14 mouse cellular contexts compared by ENCODE assay signal in the genomic region with DNA sequence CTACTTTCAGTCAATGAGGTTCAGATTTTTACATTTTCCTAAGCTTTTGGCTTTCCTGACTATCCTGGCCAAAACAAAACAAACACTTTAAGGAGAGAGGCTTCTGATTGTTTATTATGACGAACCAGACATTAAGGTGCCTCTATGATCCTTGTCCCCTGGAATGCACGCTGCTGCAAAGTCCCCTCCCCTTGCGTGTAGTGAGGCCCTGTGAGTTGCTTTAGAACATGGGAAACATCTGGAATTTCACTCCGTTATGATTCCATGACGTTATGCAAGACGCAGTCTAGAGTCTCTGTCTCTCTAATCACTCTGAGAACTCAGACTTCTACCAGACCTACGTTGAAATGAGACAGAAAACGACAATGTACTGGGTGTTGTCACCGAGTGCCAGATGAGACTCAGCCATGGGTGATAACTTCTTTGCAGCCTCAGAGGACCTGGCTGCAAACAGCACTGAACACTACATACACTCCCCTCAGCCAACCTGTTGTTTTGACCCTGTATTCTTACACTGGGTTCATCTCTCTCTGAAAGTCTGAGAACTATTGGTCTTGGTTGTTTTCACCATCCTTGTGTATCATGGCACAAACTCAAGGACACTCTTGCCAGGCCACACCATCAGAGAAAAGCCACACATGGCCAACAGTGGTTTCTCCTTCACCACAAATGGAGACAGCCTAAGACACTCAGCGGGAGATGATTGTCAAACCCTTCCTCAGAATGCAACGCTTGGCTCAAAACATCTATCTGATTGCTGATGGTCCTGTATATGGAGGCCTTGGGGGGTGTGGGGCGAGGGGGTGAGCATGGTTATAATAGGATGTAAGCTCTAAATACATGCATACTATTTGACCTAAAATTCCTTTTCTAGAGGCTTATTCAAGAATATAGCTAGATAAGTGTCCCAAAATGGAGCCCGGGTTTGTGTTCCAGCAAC.
DNase-seq lines count a peak whose midpoint lies in the region; ATAC-seq and TF ChIP-seq lines count a peak whose summit lies in the region.
"Had no signal": no experiment of that assay in that cellular context is flagged by ENCODE, and none has a peak within 500 bp of the region (broad histone marks: within the 10 kb centered on the region; RNA-seq: fewer than 3 reads in every experiment).

No protein-coding gene starts in this region.

- no peak for TF ChIP-seq POLR2A in lung, adult 2 months (IDR thresholded peaks at IDR 0.05; ENCODE audit: borderline replicate concordance, extremely low read depth, low read depth, low read length)

- H3K4me1 ChIP-seq in lung, embryonic 14.5 days (ENCODE audit: insufficient read depth): no peaks in the 10 kb centered on the region
- H3K4me1 ChIP-seq in lung, adult 2 months (ENCODE audit: control insufficient read depth, insufficient read depth, low read length): no peaks in the 10 kb centered on the region
- H3K4me1 ChIP-seq in embryonic facial prominence, embryonic 14.5 days (ENCODE audit: control insufficient read depth, insufficient read depth, low read length): 0 out of 2 replicates have a peak, but pooled peaks cover 6% of the 10 kb centered on the region
- peaks cover 18% of the 10 kb centered on the region for H3K4me1 ChIP-seq in liver, embryonic 16.5 days (ENCODE audit: control insufficient read depth, low read depth, low read length)
- H3K4me1 ChIP-seq: midbrain, embryonic 12.5 days; neural tube, embryonic 13.5 days had no signal

- ATAC-seq in lung, embryonic 14.5 days (ENCODE audit: insufficient read depth): no peak
- peak; percentile 65; the same call in 1 of the 2 replicates for ATAC-seq in embryonic facial prominence, embryonic 14.5 days (ENCODE audit: low read depth)
- ATAC-seq in liver, embryonic 16.5 days (ENCODE audit: low read depth): peak; percentile 59
- ATAC-seq: intestine, embryonic 16.5 days had no signal

- H3K27me3 ChIP-seq in lung, embryonic 14.5 days (ENCODE audit: insufficient read depth, low read length): no peaks in the 10 kb centered on the region
- no peaks in the 10 kb centered on the region for H3K27me3 ChIP-seq in embryonic facial prominence, embryonic 14.5 days (replicated peaks; ENCODE audit: control insufficient read depth, insufficient read depth, low read length)
- no peaks in the 10 kb centered on the region for H3K27me3 ChIP-seq in liver, embryonic 16.5 days (ENCODE audit: control insufficient read depth, insufficient read depth, low read depth, low read length)
- H3K27me3 ChIP-seq: midbrain, embryonic 12.5 days; neural tube, embryonic 13.5 days had no signal

- H3K9ac ChIP-seq in lung, embryonic 14.5 days: no peak overlapping the region
- no peak overlapping the region for H3K9ac ChIP-seq in embryonic facial prominence, embryonic 14.5 days (ENCODE audit: low read depth, low read length)
- no peak overlapping the region for H3K9ac ChIP-seq in liver, embryonic 16.5 days (ENCODE audit: low read depth, low read length)
- H3K9ac ChIP-seq: midbrain, embryonic 12.5 days; neural tube, embryonic 13.5 days had no signal

- H3K36me3 ChIP-seq in lung, embryonic 14.5 days (ENCODE audit: insufficient read depth): no peaks in the 10 kb centered on the region
- H3K36me3 ChIP-seq in embryonic facial prominence, embryonic 14.5 days (ENCODE audit: control insufficient read depth, insufficient read depth, low read length): no peaks in the 10 kb centered on the region
- no peaks in the 10 kb centered on the region for H3K36me3 ChIP-seq in liver, embryonic 16.5 days (ENCODE audit: control insufficient read depth, insufficient read depth)
- H3K36me3 ChIP-seq: midbrain, embryonic 12.5 days; neural tube, embryonic 13.5 days had no signal

- DNase-seq in lung, embryonic 14.5 days: peak; percentile 31
- DNase-seq in lung, adult 2 months: no peak
- DNase-seq in embryonic facial prominence, embryonic 14.5 days (ENCODE audit: low spot score): peak; percentile 75
- DNase-seq in fibroblast of lung, adult 2 months (ENCODE audit: low read depth): peak; percentile 44
- no peak for DNase-seq in c-Kit-positive CD71-positive TER-119-positive erythroid progenitor cells, embryonic 14.5 days (ENCODE audit: low spot score)
- no peak for DNase-seq in adrenal gland, postnatal 25 days
- DNase-seq: adrenal gland, postnatal 36 days; cerebellum, adult 18-20 months; kidney, postnatal 14 days; retina, postnatal 1 day had no signal

- no peak for TF ChIP-seq CTCF in lung, embryonic 14.5 days (IDR thresholded peaks at IDR 0.05; ENCODE audit: low read depth)
- no peak for TF ChIP-seq CTCF in lung, adult 2 months (IDR thresholded peaks at IDR 0.05; ENCODE audit: insufficient read depth, low read length)

- H3K4me2 ChIP-seq in lung, embryonic 14.5 days: no peak overlapping the region
- H3K4me2 ChIP-seq in embryonic facial prominence, embryonic 14.5 days (ENCODE audit: low read depth, low read length): no peak overlapping the region
- no peak overlapping the region for H3K4me2 ChIP-seq in liver, embryonic 16.5 days (ENCODE audit: low read depth, low read length)
- H3K4me2 ChIP-seq: midbrain, embryonic 12.5 days; neural tube, embryonic 13.5 days had no signal

- no peak overlapping the region for H3K27ac ChIP-seq in lung, embryonic 14.5 days (ENCODE audit: low read depth)
- H3K27ac ChIP-seq in embryonic facial prominence, embryonic 14.5 days (replicated peaks; ENCODE audit: low read depth, low read length): peak overlapping the region; percentile 77
- H3K27ac ChIP-seq in liver, embryonic 16.5 days (ENCODE audit: low read length): peak overlapping the region; percentile 33; the same call in 1 of the 2 replicates
- H3K27ac ChIP-seq: midbrain, embryonic 12.5 days; neural tube, embryonic 13.5 days had no signal

- H3K4me3 ChIP-seq in lung, embryonic 14.5 days (ENCODE audit: low read depth, low read length): no peak overlapping the region
- no peak overlapping the region for H3K4me3 ChIP-seq in lung, adult 2 months (replicated peaks; ENCODE audit: extremely low read depth, low read depth, low read length)
- H3K4me3 ChIP-seq in embryonic facial prominence, embryonic 14.5 days (ENCODE audit: low read depth, low read length): no peak overlapping the region
- no peak overlapping the region for H3K4me3 ChIP-seq in liver, embryonic 16.5 days (ENCODE audit: low read depth, low read length)
- H3K4me3 ChIP-seq: midbrain, embryonic 12.5 days; neural tube, embryonic 13.5 days had no signal

- H3K9me3 ChIP-seq in lung, embryonic 14.5 days (ENCODE audit: low read depth, low read length): no peaks in the 10 kb centered on the region
- no peaks in the 10 kb centered on the region for H3K9me3 ChIP-seq in embryonic facial prominence, embryonic 14.5 days (ENCODE audit: control insufficient read depth, low read length)
- H3K9me3 ChIP-seq in liver, embryonic 16.5 days (replicated peaks; ENCODE audit: control insufficient read depth, low read length): no peaks in the 10 kb centered on the region
- H3K9me3 ChIP-seq: midbrain, embryonic 12.5 days; neural tube, embryonic 13.5 days had no signal

- WGBS in lung, embryonic 14.5 days: 58% methylated on average over 13 of the region's 13 CpGs
- WGBS in lung, adult 2 months: 74% methylated on average over 13 of the region's 13 CpGs
- WGBS in embryonic facial prominence, embryonic 14.5 days: 56% methylated on average over 13 of the region's 13 CpGs
- whole genome bisulfite sequencing in liver, embryonic 16.5 days (ENCODE audit: insufficient replicate concordance): 52% methylated on average over 13 of the region's 13 CpGs

Comparison
In these comparisons a context has a peak if more than half of its experiments do, and no peak if none do; other contexts are left out.
1. DNase-seq: peak in lung, embryonic 14.5 days (single experiment), embryonic facial prominence, embryonic 14.5 days (single experiment) and fibroblast of lung, adult 2 months (single experiment); none in lung, adult 2 months (single experiment), c-Kit-positive CD71-positive TER-119-positive erythroid progenitor cells, embryonic 14.5 days (single experiment) and adrenal gland, postnatal 25 days (single experiment).